ENCODE assay signal across 8 mouse cellular contexts in genomic region chr12:79750253-79751125, GRCm38 (mm10).
DNase-seq lines count a peak whose midpoint lies in the region; ATAC-seq lines count a peak whose summit lies in the region.

No protein-coding gene starts in this region.

- peak overlapping the region; percentile 49 for H3K27ac ChIP-seq in forebrain, embryonic 14.5 days (ENCODE audit: low read depth, low read length)
- H3K27ac ChIP-seq in hindbrain, embryonic 12.5 days = peak overlapping the region; percentile 56
- H3K27ac ChIP-seq in lung, embryonic 15.5 days = peak overlapping the region; percentile 72

- H3K4me3 ChIP-seq in forebrain, embryonic 14.5 days (ENCODE audit: low read depth, low read length) = no peak overlapping the region
- no peak overlapping the region for H3K4me3 ChIP-seq in hindbrain, embryonic 12.5 days
- H3K4me3 ChIP-seq in lung, embryonic 15.5 days = no peak overlapping the region

- peak; percentile 42 to 58 for DNase-seq in right cerebral cortex, postnatal 10 days (ENCODE audit: low spot score in 2 of 2)
- no peak for DNase-seq in right cerebral cortex, postnatal 14 days
- DNase-seq in forebrain, embryonic 14.5 days (ENCODE audit: low spot score) = peak; percentile 68
- peak; percentile 30 for DNase-seq in retina, embryonic 14.5 days (ENCODE audit: low spot score)
- no peak for DNase-seq in cerebellum, postnatal 14 days
- DNase-seq in spleen, postnatal 14 days (ENCODE audit: low spot score in 2 of 2) = no peak

- H3K9ac ChIP-seq in forebrain, embryonic 14.5 days (ENCODE audit: low read length) = peak overlapping the region; percentile 33; the same call in 1 of the 2 replicates
- H3K9ac ChIP-seq in hindbrain, embryonic 12.5 days = peak overlapping the region; percentile 1; the same call in 1 of the 2 replicates
- H3K9ac ChIP-seq in lung, embryonic 15.5 days = peak overlapping the region; percentile 16; the same call in 1 of the 2 replicates

- H3K9me3 ChIP-seq in forebrain, embryonic 14.5 days (replicated peaks; ENCODE audit: control insufficient read depth, low read length) = no peaks in the 10 kb centered on the region
- no peaks in the 10 kb centered on the region for H3K9me3 ChIP-seq in hindbrain, embryonic 12.5 days (replicated peaks)
- no peaks in the 10 kb centered on the region for H3K9me3 ChIP-seq in lung, embryonic 15.5 days

- peak overlapping the region; percentile 10 for H3K4me2 ChIP-seq in forebrain, embryonic 14.5 days (ENCODE audit: low read length)
- 0 out of 2 replicates have a peak overlapping the region, but pooled peaks have one; percentile 9 for H3K4me2 ChIP-seq in hindbrain, embryonic 12.5 days (replicated peaks)
- H3K4me2 ChIP-seq in lung, embryonic 15.5 days = no peak overlapping the region

- 2% methylated on average over 10 of the region's 10 CpGs for WGBS in forebrain, embryonic 14.5 days
- WGBS in hindbrain, embryonic 12.5 days = 19% methylated on average over 10 of the region's 10 CpGs
- 23% methylated on average over 10 of the region's 10 CpGs for WGBS in lung, embryonic 15.5 days

- no peaks in the 10 kb centered on the region for H3K36me3 ChIP-seq in forebrain, embryonic 14.5 days (ENCODE audit: control insufficient read depth, insufficient read depth, low read length)
- no peaks in the 10 kb centered on the region for H3K36me3 ChIP-seq in hindbrain, embryonic 12.5 days
- H3K36me3 ChIP-seq in lung, embryonic 15.5 days = no peaks in the 10 kb centered on the region

- ATAC-seq in forebrain, embryonic 14.5 days = peak; percentile 68
- peak; percentile 51 for ATAC-seq in hindbrain, embryonic 12.5 days (ENCODE audit: low FRiP score)
- ATAC-seq in lung, embryonic 15.5 days (ENCODE audit: borderline replicate concordance, extremely low read depth, low FRiP score, low TSS enrichment) = peak; percentile 90

- peaks cover 35% of the 10 kb centered on the region for H3K4me1 ChIP-seq in forebrain, embryonic 14.5 days (ENCODE audit: control insufficient read depth, insufficient read depth, low read length)
- peaks cover 57% of the 10 kb centered on the region for H3K4me1 ChIP-seq in hindbrain, embryonic 12.5 days
- H3K4me1 ChIP-seq in lung, embryonic 15.5 days = peaks cover 70% of the 10 kb centered on the region

- H3K27me3 ChIP-seq in forebrain, embryonic 14.5 days (replicated peaks; ENCODE audit: control insufficient read depth, insufficient read depth, low read length) = no peaks in the 10 kb centered on the region
- no peaks in the 10 kb centered on the region for H3K27me3 ChIP-seq in hindbrain, embryonic 12.5 days
- no peaks in the 10 kb centered on the region for H3K27me3 ChIP-seq in lung, embryonic 15.5 days

Comparison
In these comparisons a context has a peak if more than half of its experiments do, and no peak if none do; other contexts are left out.
1. DNase-seq: peak in right cerebral cortex, postnatal 10 days (2 of 2), forebrain, embryonic 14.5 days (single experiment) and retina, embryonic 14.5 days (single experiment); none in right cerebral cortex, postnatal 14 days (single experiment), cerebellum, postnatal 14 days (0 of 2) and spleen, postnatal 14 days (0 of 2).
2. Peak in every context shown above with its lines, with median percentiles within 50 percentile points of each other: ATAC-seq, H3K27ac ChIP-seq and H3K9ac ChIP-seq.